Mouse (Mus musculus): ENCODE data around the gene Nrtn. TPM values are rescaled to one million over a fixed set of nuclear protein-coding genes. Genes with fewer than 3 reads are reported as not detected.
A peak's percentile ranks its signal among the peaks of the same experiment; 100 is the strongest.

Gene Nrtn
- 1 to 10 TPM; 1.8 to 2.4 TPM for total RNA-seq (2021)

DNA sequence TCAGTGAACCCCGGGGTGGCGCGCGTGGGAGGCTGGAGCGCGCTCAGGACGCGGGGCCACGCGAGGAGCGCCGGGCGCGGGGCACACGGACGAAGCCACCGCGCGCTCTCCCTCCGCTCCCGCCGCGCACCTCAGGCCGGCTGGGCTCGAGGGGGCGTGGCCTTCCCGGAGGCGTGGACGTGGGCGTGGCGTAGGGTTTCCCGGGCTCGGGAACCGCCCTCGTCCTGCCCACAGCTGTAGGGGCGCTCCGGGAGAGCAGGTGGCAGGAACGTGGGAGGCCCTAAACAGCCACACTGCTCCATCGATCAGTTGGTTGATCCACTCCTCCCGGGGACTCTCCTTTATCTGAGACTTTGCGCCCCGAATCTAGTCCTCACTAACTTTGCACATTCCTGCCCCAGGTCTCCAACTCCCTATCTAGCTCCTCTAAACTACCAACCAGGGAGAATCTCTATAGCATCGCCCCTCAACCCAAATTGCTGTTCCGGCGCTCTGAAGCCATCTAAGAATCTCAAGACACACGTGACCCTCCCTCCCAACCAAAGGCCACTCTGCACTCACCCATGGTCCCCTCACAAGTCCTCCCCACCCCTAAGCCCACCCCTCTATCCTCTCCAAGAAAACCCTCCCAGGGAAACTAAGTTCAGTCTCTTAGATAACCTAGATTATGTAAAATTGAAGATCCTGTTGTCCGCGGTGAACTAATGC, at the start of gene Nrtn:
TSS of gene Nrtn (minus strand) at position 115 of the 708 bp plus-strand sequence.
- intact Hi-C loops (cut with DNase I): no loop called here
- peak in 1 of 2 experiments; percentile 82 for DNase-seq (ENCODE audit: extremely low spot score in 1 of 2, low spot score in 2 of 2)

DNA sequence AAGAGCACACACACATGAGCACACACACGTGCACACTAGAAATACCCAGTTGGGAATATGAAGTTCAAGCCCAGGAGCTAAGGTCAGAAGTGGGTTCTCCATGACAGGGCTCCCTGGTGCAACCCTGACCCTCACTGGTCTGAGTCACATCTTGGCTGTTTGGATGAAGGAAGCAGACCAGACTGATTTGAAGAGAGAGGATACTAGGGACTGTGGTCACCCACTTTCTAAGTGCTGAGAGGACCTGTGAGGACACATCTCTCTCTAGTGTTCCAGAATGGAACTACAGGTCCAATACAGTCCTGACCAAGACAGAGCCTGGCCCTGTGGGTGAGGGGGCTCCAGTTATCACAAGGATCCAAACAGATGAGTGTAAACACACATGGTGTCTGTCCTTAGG, 48.5 kb upstream of the Nrtn start:
- DNase-seq (ENCODE audit: extremely low spot score in 1 of 2, low spot score in 2 of 2): no peak
- intact Hi-C loops (cut with DNase I): loop anchor here (5.0 to 10.0 kb wide), 4 partner anchors 192 to 529 kb away; partner anchors contain the start of genes Alkbh7 and Tubb4a

DNA sequence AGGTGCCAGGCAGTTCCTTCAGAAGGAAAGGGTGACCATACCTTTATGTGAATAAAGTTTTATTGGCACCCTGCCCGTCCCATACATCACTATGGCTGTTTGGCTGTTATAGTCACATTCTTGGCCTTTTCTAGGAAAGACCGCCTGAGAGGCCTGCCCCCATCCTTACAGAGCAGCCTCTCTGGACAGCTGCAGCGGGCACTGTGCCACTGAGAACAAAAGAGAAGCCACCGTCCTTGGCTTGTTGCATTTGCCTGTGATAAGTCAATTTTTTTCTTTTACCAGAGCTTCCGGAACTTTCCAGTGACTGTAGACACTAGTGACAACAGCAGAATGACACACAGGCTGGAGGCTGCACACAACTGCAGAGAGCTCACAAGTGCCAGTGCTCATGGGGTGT, 47.6 kb upstream of the Nrtn start:
- intact Hi-C loops (cut with DNase I): loop anchor here (5.0 to 10.0 kb wide), 4 partner anchors 192 to 530 kb away; partner anchors contain the start of genes Alkbh7 and Tubb4a
- no peak for DNase-seq (ENCODE audit: extremely low spot score in 1 of 2, low spot score in 2 of 2)

DNA sequence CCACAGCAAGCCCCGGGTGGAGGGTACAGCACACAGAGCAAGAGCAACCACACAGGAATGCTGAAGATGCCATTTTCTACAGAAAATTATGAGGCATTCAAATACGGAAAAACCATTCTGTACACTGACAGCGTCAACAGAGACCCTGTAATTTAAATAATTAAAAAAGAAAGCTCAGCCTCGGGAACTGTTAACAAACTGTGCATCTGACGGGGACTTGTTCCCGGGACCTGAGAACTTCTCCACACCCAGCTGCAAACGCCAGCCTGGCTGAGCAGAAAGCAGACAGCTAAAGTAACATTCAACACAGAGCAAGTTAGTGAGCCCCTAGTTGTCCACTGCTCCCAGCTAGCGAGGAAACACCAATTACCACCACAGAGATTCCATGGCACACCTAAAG, 44.7 kb upstream of the Nrtn start:
- DNase-seq (ENCODE audit: extremely low spot score in 1 of 2, low spot score in 2 of 2): no peak
- intact Hi-C loops (cut with DNase I): loop anchor here (10.0 kb wide), 3 partner anchors 283 to 533 kb away; partner anchors contain the start of gene Tubb4a

DNA sequence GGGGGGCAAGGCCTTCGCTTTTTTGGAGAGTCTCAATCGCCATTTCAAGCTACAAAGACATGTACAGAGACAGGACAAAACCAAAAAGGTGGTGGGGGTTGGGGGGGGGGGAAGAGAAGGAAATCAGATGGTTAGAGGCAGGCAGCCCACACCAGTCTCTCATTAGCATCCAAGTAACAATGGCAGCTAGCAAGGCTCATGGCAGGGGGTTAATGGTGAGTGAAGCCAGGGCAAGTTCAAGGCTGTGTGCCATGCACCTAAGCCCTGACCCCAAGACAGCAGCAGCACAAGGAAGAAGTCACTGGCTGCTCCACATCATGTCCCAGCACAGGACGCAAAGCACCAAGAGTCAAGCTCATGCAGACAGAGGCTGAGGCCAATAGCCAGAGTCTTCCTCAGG, 41.9 kb upstream of the Nrtn start:
- no peak for DNase-seq (ENCODE audit: extremely low spot score in 1 of 2, low spot score in 2 of 2)
- intact Hi-C loops (cut with DNase I): no loop called here

DNA sequence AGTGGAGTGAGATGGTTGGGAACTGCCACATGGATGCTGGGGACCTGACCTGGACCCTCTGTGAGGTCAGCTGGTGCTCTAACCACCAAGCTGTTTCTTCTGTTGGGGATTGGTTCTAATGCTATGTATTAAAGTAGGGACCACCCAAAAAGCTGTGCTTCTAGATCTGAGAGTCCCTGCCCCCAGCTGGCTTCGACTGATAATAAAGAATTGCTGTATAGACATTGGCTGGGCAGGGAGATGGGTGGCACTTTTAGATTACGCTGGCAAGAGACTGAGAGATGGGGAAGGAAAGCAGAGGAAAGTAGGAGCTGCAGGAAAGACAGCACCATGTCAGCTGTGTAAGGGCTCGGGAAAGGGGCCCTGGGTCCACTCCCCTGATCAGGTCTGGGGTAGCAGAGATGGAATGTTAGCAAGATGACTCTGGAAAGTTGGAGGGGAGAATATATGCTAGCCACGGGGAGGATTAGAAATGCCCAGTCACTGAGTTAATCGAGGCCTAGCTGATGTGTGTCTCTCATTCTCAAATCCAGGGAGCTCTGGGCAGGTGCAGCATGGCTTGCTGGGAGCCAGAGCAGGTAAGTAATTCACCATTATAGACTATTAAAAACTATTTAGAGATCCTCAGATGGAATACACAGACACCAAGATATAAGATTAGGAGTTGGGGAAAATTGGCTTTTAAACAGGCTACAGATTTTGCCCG, 36.4 kb upstream of the Nrtn start:
- intact Hi-C loops (cut with DNase I): no loop called here
- DNase-seq (ENCODE audit: extremely low spot score in 1 of 2, low spot score in 2 of 2): no peak

DNA sequence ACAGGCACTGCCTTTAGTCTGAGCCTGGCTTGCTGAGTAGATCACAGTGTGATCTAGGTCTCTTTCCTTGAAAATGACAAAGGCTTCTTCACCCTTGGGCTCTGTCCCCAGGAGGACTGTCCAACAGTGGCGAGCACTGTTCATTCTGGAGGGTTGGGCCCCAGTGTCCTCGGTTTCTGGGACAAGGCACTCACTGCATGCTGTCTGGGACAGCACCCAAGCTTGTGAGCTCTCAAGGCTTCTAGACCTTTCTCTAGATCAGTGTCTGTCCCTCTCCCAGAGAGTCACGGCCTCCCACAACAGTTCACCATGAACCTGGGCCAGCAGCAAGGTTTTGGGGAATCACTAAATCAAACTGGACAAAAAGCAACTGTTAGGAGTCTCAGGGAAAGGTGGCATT, 35.3 kb upstream of the Nrtn start:
- intact Hi-C loops (cut with DNase I): no loop called here
- DNase-seq (ENCODE audit: extremely low spot score in 1 of 2, low spot score in 2 of 2): no peak

DNA sequence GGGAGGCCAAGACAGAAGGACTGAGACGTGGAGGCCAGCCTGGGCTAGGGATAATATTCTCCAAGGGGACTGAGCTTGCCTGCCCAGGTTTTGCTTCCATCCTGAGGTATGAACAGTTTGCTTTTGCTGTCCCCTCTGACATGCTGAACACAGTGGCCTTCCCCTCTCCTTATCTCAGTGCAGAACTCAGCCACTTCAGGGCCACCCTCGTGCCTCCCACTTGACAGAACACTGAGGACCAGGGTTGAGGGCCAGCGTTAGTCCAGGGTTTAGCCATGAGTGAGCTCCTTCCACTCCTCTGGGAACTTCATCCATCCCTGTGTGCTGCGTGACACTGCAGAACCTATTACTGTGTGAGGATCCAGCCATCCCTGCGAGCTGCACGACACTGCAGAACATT, 32.0 kb upstream of the Nrtn start:
- intact Hi-C loops (cut with DNase I): no loop called here
- DNase-seq (ENCODE audit: extremely low spot score in 1 of 2, low spot score in 2 of 2): no peak

DNA sequence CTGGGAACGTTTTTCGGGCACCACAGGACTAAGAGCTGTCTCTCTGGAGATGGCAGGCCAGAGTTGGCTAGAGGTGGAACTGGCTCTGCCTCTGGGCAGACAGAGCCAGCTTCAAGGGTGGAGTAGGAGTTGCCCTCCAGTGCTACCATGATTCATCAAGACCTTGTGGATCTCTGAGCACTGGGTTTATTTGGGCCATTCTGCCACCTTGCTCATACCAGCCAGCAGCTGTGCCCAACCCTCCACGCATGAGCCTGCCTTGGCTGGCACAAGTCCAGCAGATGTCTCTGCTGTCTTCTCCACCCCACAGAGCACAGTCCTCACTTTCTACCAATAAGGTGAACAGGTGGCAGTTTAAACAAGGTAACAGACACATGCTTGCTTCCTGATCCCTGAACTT, 31.6 kb upstream of the Nrtn start:
- intact Hi-C loops (cut with DNase I): no loop called here

DNA sequence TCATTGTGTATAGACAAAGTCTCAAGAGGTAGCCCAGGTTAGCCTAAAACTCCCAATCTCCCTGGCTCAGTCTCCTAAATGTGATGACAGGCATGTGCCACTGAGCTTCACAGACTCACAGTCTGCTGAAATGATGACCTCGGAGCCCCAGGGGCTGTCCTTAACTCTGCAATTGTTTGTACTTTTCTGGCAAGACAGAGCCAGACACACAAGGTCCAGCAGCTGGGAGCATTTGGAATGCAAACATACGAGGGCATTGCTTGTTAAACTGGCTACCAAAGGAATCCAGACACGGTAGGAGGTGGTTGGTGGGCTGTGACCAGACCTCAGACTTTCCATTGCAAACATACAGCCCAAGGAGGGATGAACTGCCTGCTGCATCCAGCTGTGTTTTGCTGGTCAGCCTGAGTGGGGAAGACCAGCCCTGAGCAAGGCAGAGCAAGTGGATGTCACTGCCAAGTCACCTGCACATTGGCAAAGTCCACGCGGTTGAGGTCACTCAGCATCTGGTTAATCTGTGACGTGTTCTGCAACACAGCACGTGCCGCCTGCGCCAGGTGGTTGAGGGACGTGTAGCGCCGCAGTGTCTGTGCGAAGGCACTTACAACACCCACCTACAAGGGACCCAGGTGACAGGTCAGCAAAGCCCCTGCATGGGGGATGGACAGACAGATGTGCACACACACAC, 23.1 kb upstream of the Nrtn start:
- intact Hi-C loops (cut with DNase I): no loop called here
- DNase-seq (ENCODE audit: extremely low spot score in 1 of 2, low spot score in 2 of 2): no peak

More for the DNA sequence above, 31.6 kb upstream of the Nrtn start:
- peak in 1 of 2 experiments; percentile 26 for DNase-seq (ENCODE audit: extremely low spot score in 1 of 2, low spot score in 2 of 2)

DNA sequence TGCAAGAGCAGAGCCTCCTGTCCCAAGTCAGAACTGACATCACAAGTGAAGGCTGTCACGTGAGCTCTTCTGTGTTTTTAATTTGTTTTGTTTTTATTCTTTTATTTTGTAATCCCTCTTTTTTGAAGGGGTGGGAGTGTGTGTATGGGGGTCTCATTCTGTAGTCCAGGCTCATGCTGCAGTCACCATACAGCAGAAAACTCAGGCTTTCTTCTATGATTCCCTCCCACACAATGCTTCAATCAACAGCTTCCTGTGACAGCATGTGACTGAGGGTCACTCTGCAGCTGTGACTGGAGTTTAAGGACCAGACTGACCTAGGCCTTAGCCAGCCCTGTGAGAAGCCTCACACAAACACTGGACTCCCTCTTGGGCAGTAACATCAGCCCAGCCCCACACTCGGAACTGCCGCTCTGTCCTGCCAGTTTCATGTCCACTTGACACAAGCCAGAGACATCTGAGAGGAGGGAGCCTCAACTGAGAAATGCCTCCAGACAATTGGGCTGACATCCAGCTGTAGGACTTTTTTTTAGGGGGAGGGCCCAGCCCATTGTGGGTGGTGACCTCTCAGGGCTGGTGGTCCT, 21.5 kb upstream of the Nrtn start:
- intact Hi-C loops (cut with DNase I): no loop called here
- DNase-seq (ENCODE audit: extremely low spot score in 1 of 2, low spot score in 2 of 2): peak in 1 of 2 experiments; percentile 17

DNA sequence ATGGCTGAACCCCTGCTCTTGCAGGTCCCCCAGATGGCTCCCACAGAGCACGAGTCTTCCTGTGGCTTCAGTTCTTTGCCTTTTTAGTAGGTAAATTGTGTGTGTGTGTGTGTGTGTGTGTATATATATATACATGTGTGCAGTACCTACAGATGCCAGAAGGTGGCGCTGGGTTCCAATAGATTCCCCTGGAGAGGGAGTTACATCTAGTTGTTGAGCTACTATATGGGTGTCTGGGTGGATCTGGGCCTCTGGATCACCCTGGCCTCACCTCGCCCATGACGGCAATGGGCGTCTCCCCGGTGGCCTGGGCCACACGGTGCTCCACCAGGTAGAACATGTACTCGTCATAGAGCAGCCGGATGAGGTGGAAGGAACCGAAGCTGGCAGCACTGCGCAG, 20.2 kb upstream of the Nrtn start:
- peak in 1 of 2 experiments; percentile 20 for DNase-seq (ENCODE audit: extremely low spot score in 1 of 2, low spot score in 2 of 2)
- intact Hi-C loops (cut with DNase I): no loop called here

DNA sequence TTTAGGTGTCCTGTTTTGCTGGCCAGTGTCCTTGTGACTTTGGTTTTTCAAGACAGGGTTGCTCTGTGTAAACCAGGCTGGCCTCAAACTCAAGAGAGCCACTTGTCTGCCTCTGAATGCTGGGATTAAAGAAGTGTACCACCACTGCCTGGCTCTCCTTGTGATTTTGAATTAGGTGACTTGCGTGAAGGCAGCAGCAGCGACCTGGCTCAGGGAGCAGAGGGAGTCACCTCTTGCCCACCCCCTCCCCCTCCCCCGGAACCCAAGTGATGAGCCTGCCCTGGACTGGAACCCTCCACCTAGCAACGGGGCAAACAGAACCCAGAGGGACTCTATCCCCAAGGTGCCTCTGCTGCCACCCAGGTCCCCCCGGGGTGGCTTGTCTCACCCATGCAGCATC, 12.6 kb upstream of the Nrtn start, which contains the start of gene Prr22:
TSS of gene Prr22 (plus strand) at position 301 of the 400 bp plus-strand sequence.
- DNase-seq (ENCODE audit: extremely low spot score in 1 of 2, low spot score in 2 of 2): no peak
- intact Hi-C loops (cut with DNase I): no loop called here

DNA sequence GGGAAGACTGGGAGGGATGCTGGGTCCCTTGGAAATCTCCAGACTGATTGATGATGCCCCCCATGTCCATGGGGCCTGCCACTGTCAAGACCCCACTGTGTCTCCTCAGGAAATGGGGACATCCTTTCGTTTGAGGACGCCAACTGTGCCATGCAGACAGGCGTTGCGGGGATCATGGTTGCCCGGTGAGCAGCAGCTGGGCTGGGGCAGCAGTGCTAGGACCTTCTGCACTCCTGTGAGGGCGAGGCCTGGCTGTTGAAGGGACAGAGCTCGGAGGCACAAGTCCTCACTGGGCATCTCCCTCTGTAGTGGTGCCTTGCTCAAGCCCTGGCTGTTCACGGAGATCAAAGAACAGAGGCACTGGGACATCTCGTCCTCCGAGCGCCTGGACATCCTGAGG, 11.6 kb upstream of the Nrtn start:
- intact Hi-C loops (cut with DNase I): no loop called here
- DNase-seq (ENCODE audit: extremely low spot score in 1 of 2, low spot score in 2 of 2): no peak

DNA sequence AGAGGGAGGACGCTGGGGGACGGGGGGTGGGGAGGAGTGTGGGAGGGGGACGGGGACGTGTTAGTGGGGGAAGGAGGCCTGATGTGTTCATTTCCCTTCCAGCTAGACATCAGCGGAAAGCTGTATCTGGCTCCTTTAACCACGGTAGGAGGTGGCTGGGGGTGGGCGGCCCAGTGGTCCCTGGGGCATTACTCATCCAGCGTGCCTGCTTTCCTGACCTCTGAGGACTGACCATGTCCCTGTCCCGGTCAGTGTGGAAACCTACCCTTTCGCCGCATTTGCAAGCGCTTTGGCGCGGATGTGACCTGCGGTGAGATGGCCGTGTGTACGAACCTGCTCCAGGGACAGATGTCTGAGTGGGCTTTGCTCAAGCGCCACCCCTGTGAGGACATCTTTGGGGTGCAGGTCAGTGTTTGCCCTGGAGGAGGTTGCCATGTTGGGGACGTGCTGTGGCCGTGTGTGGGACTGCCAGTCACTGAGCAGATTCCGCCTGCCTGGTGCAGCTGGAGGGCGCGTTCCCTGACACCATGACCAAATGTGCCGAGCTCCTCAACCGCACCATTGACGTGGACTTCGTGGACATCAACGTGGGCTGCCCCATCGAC, 10.3 kb upstream of the Nrtn start:
- intact Hi-C loops (cut with DNase I): no loop called here
- no peak for DNase-seq (ENCODE audit: extremely low spot score in 1 of 2, low spot score in 2 of 2)

DNA sequence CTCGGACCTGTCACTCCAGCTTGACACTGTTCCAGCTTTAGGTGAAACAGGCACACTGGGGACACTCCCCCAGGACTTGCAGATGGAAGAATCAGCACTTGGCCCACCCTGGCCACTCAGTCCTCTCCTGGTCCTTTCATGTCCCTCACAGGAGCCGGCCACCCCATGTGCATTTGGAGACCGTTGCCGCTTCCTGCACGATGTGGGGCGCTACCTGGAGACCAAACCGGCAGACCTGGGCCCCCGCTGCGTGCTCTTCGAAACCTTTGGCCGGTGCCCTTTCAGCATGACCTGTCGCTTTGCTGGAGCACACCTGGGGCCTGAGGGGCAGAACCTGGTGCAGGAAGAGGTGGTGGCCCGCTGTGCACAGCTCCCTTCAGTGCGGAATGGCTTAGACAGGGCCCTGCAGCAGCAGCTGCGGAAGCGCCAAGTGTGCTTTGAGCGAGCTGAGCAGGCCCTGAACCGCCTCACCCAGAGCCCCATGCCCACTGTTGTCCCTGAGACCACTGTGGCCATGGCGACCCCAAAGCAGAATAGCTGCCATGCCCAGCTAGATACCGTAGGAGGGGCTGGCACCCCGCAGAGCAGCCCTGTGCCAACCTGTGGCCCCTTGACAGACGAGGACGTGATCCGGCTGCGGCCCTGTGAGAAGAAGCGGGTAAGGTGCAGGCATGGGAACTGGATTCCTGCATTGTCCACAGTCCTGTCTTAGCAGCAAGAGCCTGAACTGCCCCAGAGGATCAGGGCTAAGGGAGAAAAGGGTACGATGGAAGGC, 9.5 kb upstream of the Nrtn start:
- intact Hi-C loops (cut with DNase I): no loop called here
- no peak for DNase-seq (ENCODE audit: extremely low spot score in 1 of 2, low spot score in 2 of 2)

DNA sequence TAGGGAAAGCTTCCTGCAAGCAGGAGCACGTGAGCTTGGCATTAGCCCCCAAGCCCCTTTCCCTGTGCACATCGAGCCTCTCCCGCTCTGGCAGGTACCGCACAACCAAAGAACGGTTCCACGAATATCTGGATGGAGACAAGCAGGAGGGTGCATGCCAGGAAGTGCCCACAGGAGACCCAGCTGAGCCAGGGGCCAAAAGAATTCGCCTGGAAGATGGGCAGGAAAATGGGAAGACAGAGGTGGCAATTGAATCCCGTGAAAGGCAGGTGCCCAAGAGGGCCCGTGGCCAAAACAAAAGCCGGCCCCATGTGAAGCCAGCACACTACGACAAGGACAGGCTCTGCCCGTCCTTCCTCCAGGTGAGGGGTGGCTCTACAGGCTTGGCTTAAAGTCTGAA, 8.1 kb upstream of the Nrtn start:
- no peak for DNase-seq (ENCODE audit: extremely low spot score in 1 of 2, low spot score in 2 of 2)
- intact Hi-C loops (cut with DNase I): no loop called here

Data from left cerebral cortex, postnatal 10 days (tissue).